Mouse (Mus musculus) liver, embryonic 14.5 days (tissue): ENCODE measurements around the gene Cfap45.

Experiments
- CTCF ChIP-seq: IDR thresholded peaks from 2 replicates; pipeline ENCODE4 v1.5.1; 2016; ENCODE audit warnings: antibody characterized with exemption, low read depth, control low read depth
- EP300 ChIP-seq: IDR thresholded peaks from 2 replicates; pipeline ENCODE4 v1.6.1; 2016; ENCODE audit warnings: antibody characterized with exemption, low read depth

GRCm38 (mm10) chr1:172530544-172531220, 10.1 kb downstream of the Cfap45 start:
- no peak for TF ChIP-seq CTCF
- no peak for TF ChIP-seq EP300
